Mouse (Mus musculus) stomach, embryonic 14.5 days (tissue): ENCODE results near the gene Plcb4. TPM values are rescaled to one million over a fixed set of nuclear protein-coding genes. Genes with fewer than 3 reads are reported as not detected.
"Not testable (repeated sequence)": the region's sequence is repeated elsewhere in the genome, so short reads cannot be mapped to it uniquely, and the experiment has no call there.

Source experiments
- ATAC-seq: fragments of 200-750 bp; cut with Nextera tagmentation; 2 replicates; pipeline ENCODE4 v1.8.0; 2017; ENCODE audit warnings: low read depth, moderate TSS enrichment; ENCODE audit not compliant: insufficient number of reproducible peaks, insufficient read depth, low FRiP score
- H3K27ac ChIP-seq: fragments of 300-500 bp; sonication (generic); 2 replicates; pipeline ENCODE4 v1.5.1; 2014; ENCODE audit warnings: mild to moderate bottlenecking, low read length, moderate library complexity, mixed read lengths
- H3K27me3 ChIP-seq: fragments of 300-500 bp; sonication (generic); 2 replicates; pipeline ENCODE4 v1.6.1; 2014; ENCODE audit warnings: low read length, control low read depth, mixed read lengths; ENCODE audit not compliant: control insufficient read depth, insufficient read depth
- H3K36me3 ChIP-seq: fragments of 300-500 bp; sonication (generic); 2 replicates; pipeline ENCODE4 v1.6.1; 2014; ENCODE audit warnings: mild to moderate bottlenecking, control low read depth, low read length, moderate library complexity, mixed read lengths; ENCODE audit not compliant: control insufficient read depth, insufficient read depth
- H3K4me1 ChIP-seq: fragments of 300-500 bp; sonication (generic); 2 replicates; pipeline ENCODE4 v1.6.1; 2014; ENCODE audit warnings: low read length, control low read depth, mixed read lengths; ENCODE audit not compliant: control insufficient read depth, insufficient read depth
- H3K4me2 ChIP-seq: fragments of 300-500 bp; sonication (generic); replicated peaks from 2 replicates; pipeline ENCODE4 v1.6.1; 2014; ENCODE audit warnings: low read depth, low read length, control low read depth
- H3K4me3 ChIP-seq: fragments of 300-500 bp; sonication (generic); 2 replicates; pipeline ENCODE4 v1.5.1; 2014; ENCODE audit warnings: low read depth, low read length, control low read depth
- H3K9ac ChIP-seq: fragments of 300-500 bp; sonication (generic); replicated peaks from 2 replicates; pipeline ENCODE4 v1.6.1; 2014; ENCODE audit warnings: low read depth, mild to moderate bottlenecking, control low read depth, low read length, moderate library complexity, mixed read lengths
- H3K9me3 ChIP-seq: fragments of 300-500 bp; sonication (generic); 2 replicates; pipeline ENCODE4 v1.6.1; 2016; ENCODE audit warnings: low read depth, low read length, control low read depth; ENCODE audit not compliant: control insufficient read depth
- WGBS: fragments of 180-500 bp; shearing (Covaris S2); extraction: QIAGEN DNeasy Blood & Tissue Kit; methylation state at CpG from one replicate; pipeline ENCODE4 v1.1.7; 2014; 5-methylcytosine and 5-hydroxymethylcytosine counted together
- polyA plus RNA-seq: library from polyadenylated mRNA; unstranded; fragments of >200 nt; fragmentation: Nextera tagmentation; extraction: Ambion mirVana; gene quantifications from 2 replicates; pipeline ENCODE4 v1.2.1, GENCODE M21; 2014

Gene Plcb4
- polyA plus RNA-seq, 1 experiment from 2014 or later = 51.4 TPM

DNA sequence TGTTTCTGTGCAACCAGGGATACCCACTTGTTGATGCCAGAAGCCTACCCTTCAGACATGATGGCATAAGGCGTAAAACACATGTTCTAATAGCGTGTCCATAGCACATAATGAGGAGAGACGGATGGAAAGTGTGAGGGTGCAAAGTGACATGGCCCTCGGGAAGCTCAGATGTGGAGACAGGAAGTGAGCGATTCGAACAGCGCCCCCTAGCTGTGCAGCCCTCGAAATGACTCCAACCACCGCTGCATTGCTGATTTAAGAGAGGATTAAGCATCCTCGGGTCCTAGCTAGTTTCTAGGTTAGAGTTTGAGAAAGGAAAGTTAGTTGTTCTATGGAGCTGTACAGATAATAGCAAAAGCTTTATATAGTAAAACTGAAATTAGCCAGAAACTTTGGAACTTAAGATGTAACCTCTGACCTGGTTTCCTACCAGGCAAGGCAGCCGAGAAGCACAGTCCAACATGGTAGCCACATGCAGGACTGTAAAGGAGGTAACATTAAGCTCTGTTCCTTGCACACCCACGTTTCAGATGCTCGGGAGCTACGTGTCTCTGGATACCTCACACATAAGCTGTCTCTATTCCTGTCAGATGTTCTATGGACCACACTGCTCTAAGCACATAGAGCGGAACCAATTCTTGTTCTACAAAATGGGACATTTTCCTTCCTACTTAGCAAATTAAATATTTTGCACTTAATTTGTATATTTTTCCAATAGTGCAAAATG lies 326.9 kb downstream of the Plcb4 start:
- Histone ChIP-seq H3K27me3 (no peaks in the 10 kb centered on the region), H3K4me3 (no peak overlapping the region), H3K36me3 (peaks cover 7% of the 10 kb centered on the region; the same call in 1 of the 2 replicates), H3K4me1 (no peaks in the 10 kb centered on the region), H3K9me3 (no peaks in the 10 kb centered on the region), H3K9ac (no peak overlapping the region), H3K27ac (no peak overlapping the region), H3K4me2 (no peak overlapping the region)
- WGBS = 87% methylated on average over 15 of the region's 15 CpGs
- ATAC-seq = no peak

DNA sequence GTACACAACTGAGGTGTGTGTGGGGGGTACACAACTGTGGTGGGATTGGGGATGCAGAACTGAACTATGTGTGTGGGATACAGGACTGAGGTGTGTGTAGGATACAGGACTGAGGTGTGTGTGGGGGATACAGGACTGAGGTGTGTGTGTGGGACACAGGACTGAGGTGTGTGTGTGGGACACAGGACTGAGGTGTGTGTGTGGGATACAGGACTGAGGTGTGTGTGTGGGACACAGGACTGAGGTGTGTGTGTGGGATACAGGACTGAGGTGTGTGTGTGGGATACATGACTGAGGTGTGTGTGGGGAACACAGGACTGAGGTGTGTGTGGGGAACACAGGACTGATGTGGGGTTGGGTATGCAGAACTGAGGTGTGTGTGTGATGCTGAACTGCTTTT lies 329.7 kb downstream of the Plcb4 start:
- H3K4me3 ChIP-seq, H3K4me2 ChIP-seq, H3K9me3 ChIP-seq, H3K9ac ChIP-seq, ATAC-seq, H3K27ac ChIP-seq, H3K36me3 ChIP-seq, H3K27me3 ChIP-seq, H3K4me1 ChIP-seq: not testable (repeated sequence)

GRCm38 (mm10) chr2:135990686-135991085 lies 331.9 kb downstream of the Plcb4 start:
- WGBS = 58% methylated on average over 10 of the region's 10 CpGs
- not testable (repeated sequence) for H3K36me3 ChIP-seq, H3K27ac ChIP-seq, H3K4me3 ChIP-seq, H3K27me3 ChIP-seq, H3K4me1 ChIP-seq, ATAC-seq, H3K9ac ChIP-seq, H3K4me2 ChIP-seq, H3K9me3 ChIP-seq

DNA sequence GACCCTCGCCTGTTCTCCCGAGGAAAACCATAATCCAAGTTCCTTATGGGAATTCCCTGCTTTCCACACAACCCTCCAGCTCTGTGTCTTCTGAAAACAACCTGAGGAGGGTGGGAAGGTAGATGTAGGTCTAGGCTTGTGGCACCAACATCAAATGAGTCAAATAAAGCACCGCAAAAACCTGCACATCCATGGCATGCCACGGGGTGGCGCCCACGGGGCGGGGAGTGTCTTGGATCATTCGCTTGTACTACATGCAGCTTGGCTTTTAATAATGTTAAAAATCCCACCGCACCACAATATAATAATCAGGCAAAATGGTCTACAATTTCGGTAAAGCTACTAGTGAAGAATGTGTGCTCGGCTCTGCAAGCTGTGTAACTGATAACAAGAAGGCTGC lies 334.5 kb downstream of the Plcb4 start:
- Histone ChIP-seq H3K4me1 (no peaks in the 10 kb centered on the region), H3K36me3 (no peaks in the 10 kb centered on the region), H3K27ac (no peak overlapping the region), H3K9me3 (no peaks in the 10 kb centered on the region), H3K4me2 (no peak overlapping the region), H3K9ac (no peak overlapping the region), H3K4me3 (no peak overlapping the region), H3K27me3 (no peaks in the 10 kb centered on the region)
- no peak for ATAC-seq
- WGBS = 81% methylated on average over 11 of the region's 11 CpGs

GRCm38 (mm10) chr2:135995196-135995595 lies 336.4 kb downstream of the Plcb4 start:
- no peak for ATAC-seq
- Histone ChIP-seq H3K9ac (no peak overlapping the region), H3K27me3 (no peaks in the 10 kb centered on the region), H3K27ac (no peak overlapping the region), H3K36me3 (no peaks in the 10 kb centered on the region), H3K9me3 (no peaks in the 10 kb centered on the region), H3K4me1 (no peaks in the 10 kb centered on the region), H3K4me2 (no peak overlapping the region), H3K4me3 (no peak overlapping the region)
- 85% methylated on average over 4 of the region's 4 CpGs for WGBS

- no peak overlapping the region for H3K4me2 ChIP-seq
- no peak for ATAC-seq
- WGBS = 90% methylated on average over 6 of the region's 6 CpGs
- no peaks in the 10 kb centered on the region for H3K36me3 ChIP-seq
- no peaks in the 10 kb centered on the region for H3K27me3 ChIP-seq
- H3K9me3 ChIP-seq = no peaks in the 10 kb centered on the region
- H3K4me3 ChIP-seq = no peak overlapping the region
- H3K9ac ChIP-seq = no peak overlapping the region
- no peak overlapping the region for H3K27ac ChIP-seq
- no peaks in the 10 kb centered on the region for H3K4me1 ChIP-seq
Observed at GRCm38 (mm10) chr2:135996936-135997335, 338.1 kb downstream of the Plcb4 start.

DNA sequence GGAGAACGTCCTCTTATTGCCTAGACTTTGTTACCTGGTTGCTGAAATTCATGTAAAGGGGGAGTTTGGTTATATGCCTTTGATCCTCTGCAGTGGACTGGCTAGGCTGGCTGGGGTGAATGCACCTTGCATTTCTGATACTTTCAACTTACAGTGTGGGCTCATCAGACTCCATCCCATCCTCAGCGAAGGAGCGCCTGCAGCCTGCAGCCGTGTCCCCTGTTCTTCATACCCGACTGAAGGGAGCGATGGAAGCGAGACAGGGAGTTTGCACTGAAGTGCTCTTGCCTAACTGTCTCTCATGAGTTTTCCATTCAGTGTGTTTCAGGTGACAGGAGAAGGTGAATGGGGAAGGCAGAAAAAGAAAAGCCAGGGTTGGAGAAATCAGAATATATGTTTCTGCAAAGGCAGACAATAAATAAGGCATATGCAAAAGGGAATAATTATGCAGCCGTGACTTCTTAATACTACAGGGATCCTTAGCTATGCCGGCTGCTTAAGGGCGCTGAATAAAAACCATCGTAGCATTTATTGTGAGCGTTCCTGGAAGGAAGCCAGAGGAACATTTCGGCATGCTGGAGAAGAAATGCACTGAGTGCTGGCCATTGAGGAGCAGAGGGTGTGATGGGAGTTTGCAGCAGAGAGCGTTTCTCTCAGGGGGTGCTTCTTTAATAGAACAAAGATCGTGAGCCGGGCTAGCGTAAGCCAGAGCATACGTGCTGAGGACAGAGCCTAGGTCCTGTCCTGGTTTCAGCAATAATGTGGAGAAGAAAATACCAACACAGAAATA lies 338.7 kb downstream of the Plcb4 start:
- Histone ChIP-seq H3K4me3 (no peak overlapping the region), H3K9me3 (no peaks in the 10 kb centered on the region), H3K27me3 (no peaks in the 10 kb centered on the region), H3K36me3 (no peaks in the 10 kb centered on the region), H3K9ac (no peak overlapping the region), H3K4me2 (no peak overlapping the region), H3K27ac (no peak overlapping the region), H3K4me1 (no peaks in the 10 kb centered on the region)
- ATAC-seq = no peak
- 82% methylated on average over 18 of the region's 18 CpGs for WGBS

DNA sequence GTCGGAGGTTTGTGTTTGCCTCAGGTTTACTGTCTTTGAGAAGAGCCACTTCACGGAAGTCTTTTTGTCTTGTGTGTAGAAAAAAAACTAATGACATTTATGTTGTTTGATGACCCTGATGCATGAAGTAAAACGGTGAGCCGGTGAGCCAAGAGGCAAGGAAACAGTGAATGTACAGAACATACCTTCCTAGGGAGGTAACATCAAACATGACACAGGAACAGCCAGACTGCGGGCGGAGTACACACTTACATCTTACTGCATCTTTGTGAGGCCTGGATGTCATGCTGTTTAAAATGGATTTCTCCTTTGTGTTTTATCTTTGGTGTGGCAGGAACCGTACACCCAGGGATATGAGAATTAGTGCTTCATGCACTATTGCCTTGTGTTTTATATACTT lies 340.1 kb downstream of the Plcb4 start:
- ATAC-seq = no peak
- H3K9ac ChIP-seq = no peak overlapping the region
- WGBS = 85% methylated on average over 7 of the region's 7 CpGs
- H3K27me3 ChIP-seq = no peaks in the 10 kb centered on the region
- no peak overlapping the region for H3K4me3 ChIP-seq
- H3K4me1 ChIP-seq = no peaks in the 10 kb centered on the region
- no peak overlapping the region for H3K27ac ChIP-seq
- H3K9me3 ChIP-seq = no peaks in the 10 kb centered on the region
- no peaks in the 10 kb centered on the region for H3K36me3 ChIP-seq
- H3K4me2 ChIP-seq = no peak overlapping the region
